8 mouse cellular contexts compared by ENCODE assay signal in genomic region chr12:99628421-99628820, GRCm38 (mm10).
DNase-seq lines count a peak whose midpoint lies in the region; ATAC-seq and TF ChIP-seq lines count a peak whose summit lies in the region.

No protein-coding gene starts in this region.

- H3K4me3 ChIP-seq in gastrocnemius, adult 2 months: peak overlapping the region; percentile 81
- no peak overlapping the region for H3K4me3 ChIP-seq in CH12.LX (replicated peaks in 1 of 3; ENCODE audit: low read depth in 2 of 3, low read length in 2 of 3, poor library complexity in 1 of 3)
- peak overlapping the region; percentile 74 for H3K4me3 ChIP-seq in forebrain, embryonic 16.5 days (replicated peaks; ENCODE audit: low read length)
- H3K4me3 ChIP-seq in liver, embryonic 14.5 days (ENCODE audit: insufficient read depth in 1 of 2, low read depth in 2 of 2, low read length in 2 of 2): no peak overlapping the region

- peak overlapping the region; percentile 83 for H3K27ac ChIP-seq in gastrocnemius, adult 2 months
- H3K27ac ChIP-seq in CH12.LX (ENCODE audit: insufficient read depth, low read depth): no peak overlapping the region
- no peak overlapping the region; the same call in 1 of the 2 replicates for H3K27ac ChIP-seq in forebrain, embryonic 16.5 days (ENCODE audit: low read length)
- no peak overlapping the region for H3K27ac ChIP-seq in liver, embryonic 14.5 days

- H3K4me1 ChIP-seq in CH12.LX (ENCODE audit: control insufficient read depth in 1 of 2, insufficient read depth in 2 of 2): peaks cover 6 to 48% of the 10 kb centered on the region in 2 experiments
- H3K4me1 ChIP-seq in forebrain, embryonic 16.5 days (replicated peaks; ENCODE audit: control insufficient read depth, insufficient read depth, low read length): peaks cover 11% of the 10 kb centered on the region
- no peaks in the 10 kb centered on the region for H3K4me1 ChIP-seq in liver, embryonic 14.5 days (replicated peaks; ENCODE audit: control insufficient read depth in 2 of 2, insufficient read depth in 2 of 2, low read length in 1 of 2)

- no peak for DNase-seq in gastrocnemius, adult 2 months
- no peak for DNase-seq in gastrocnemius, adult 18-20 months (ENCODE audit: low spot score)
- DNase-seq in CH12.LX (ENCODE audit: extremely low read depth): no peak
- DNase-seq in liver, embryonic 14.5 days (ENCODE audit: low read depth in 3 of 3, low spot score in 3 of 3): no peak
- no peak for DNase-seq in thymus, postnatal 10 days (ENCODE audit: low spot score in 2 of 2)
- no peak for DNase-seq in MN1 (ENCODE audit: low spot score)

- peak overlapping the region; percentile 45; the same call in 1 of the 2 replicates for H3K4me2 ChIP-seq in CH12.LX (ENCODE audit: insufficient read depth, low read depth, poor library complexity, severe bottlenecking)
- peak overlapping the region; percentile 82 for H3K4me2 ChIP-seq in forebrain, embryonic 16.5 days (ENCODE audit: low read length)
- H3K4me2 ChIP-seq in liver, embryonic 14.5 days (ENCODE audit: low read depth): peak overlapping the region; percentile 58

- no peak for TF ChIP-seq RAD21 in CH12.LX (IDR thresholded peaks at IDR 0.05; ENCODE audit: low read depth, low read length)

- H3K27me3 ChIP-seq in CH12.LX (replicated peaks): no peaks in the 10 kb centered on the region
- no peaks in the 10 kb centered on the region for H3K27me3 ChIP-seq in forebrain, embryonic 16.5 days (replicated peaks; ENCODE audit: control insufficient read depth, insufficient read depth, low read length)
- peaks cover 19% of the 10 kb centered on the region for H3K27me3 ChIP-seq in liver, embryonic 14.5 days (ENCODE audit: control insufficient read depth, insufficient read depth, low read length)

- no peaks in the 10 kb centered on the region for H3K9me3 ChIP-seq in CH12.LX (replicated peaks; ENCODE audit: low read length)
- H3K9me3 ChIP-seq in forebrain, embryonic 16.5 days (ENCODE audit: control insufficient read depth, low read length): no peaks in the 10 kb centered on the region
- no peaks in the 10 kb centered on the region for H3K9me3 ChIP-seq in liver, embryonic 14.5 days (ENCODE audit: control insufficient read depth, low read length)

- TF ChIP-seq CTCF in gastrocnemius, adult 2 months (IDR thresholded peaks at IDR 0.05): no peak
- no peak for TF ChIP-seq CTCF in CH12.LX (conservative IDR thresholded peaks at IDR 0.05 in 1 of 2, IDR thresholded peaks at IDR 0.05 in 1 of 2; ENCODE audit: low read depth in 2 of 2, low read length in 2 of 2)
- no peak for TF ChIP-seq CTCF in liver, embryonic 14.5 days (IDR thresholded peaks at IDR 0.05; ENCODE audit: low read depth)

- in situ Hi-C loops in CH12.LX (cut with MboI; ENCODE audit: low pct_ligation_motif_present, low pct_unique_long_range_greater_than_20kb, low sequenced_read_pairs): loop anchor here (5.0 to 25.0 kb wide), 2 partner anchors 66 to 541 kb away; partner anchors contain the start of gene Foxn3

- intact Hi-C loops in gastrocnemius, adult 2 months (cut with DNase I): loop anchor here (2.0 to 5.0 kb wide), 3 partner anchors 66 to 209 kb away; partner anchors contain the start of gene Foxn3

- TF ChIP-seq POLR2A in CH12.LX (IDR thresholded peaks at IDR 0.05; ENCODE audit: low read depth, low read length): no peak; the same call in 1 of the 2 replicates

- no peaks in the 10 kb centered on the region for H3K36me3 ChIP-seq in CH12.LX (replicated peaks in 1 of 2; ENCODE audit: control insufficient read depth in 1 of 2, insufficient read depth in 1 of 2, low read length in 1 of 2)
- H3K36me3 ChIP-seq in forebrain, embryonic 16.5 days (ENCODE audit: control insufficient read depth, insufficient read depth): no peaks in the 10 kb centered on the region
- H3K36me3 ChIP-seq in liver, embryonic 14.5 days (replicated peaks; ENCODE audit: control insufficient read depth, insufficient read depth, low read depth): no peaks in the 10 kb centered on the region

- no peak for ATAC-seq in forebrain, embryonic 16.5 days
- no peak for ATAC-seq in liver, embryonic 14.5 days (ENCODE audit: insufficient read depth)
- ATAC-seq in megakaryocyte progenitor cell, adult 5-6 weeks (replicated peaks; ENCODE audit: poor library complexity): no peak

- H3K9ac ChIP-seq in CH12.LX (ENCODE audit: insufficient read depth, low read depth): peak overlapping the region; percentile 59; the same call in 1 of the 2 replicates
- H3K9ac ChIP-seq in forebrain, embryonic 16.5 days (replicated peaks; ENCODE audit: low read depth, low read length): no peak overlapping the region
- H3K9ac ChIP-seq in liver, embryonic 14.5 days (replicated peaks): no peak overlapping the region

- 67% methylated on average over 3 of the region's 3 CpGs for WGBS in forebrain, embryonic 16.5 days
- WGBS in liver, embryonic 14.5 days (ENCODE audit: insufficient replicate concordance): 48% methylated on average over 3 of the region's 3 CpGs

- TF ChIP-seq EP300 in CH12.LX (IDR thresholded peaks at IDR 0.05; ENCODE audit: low read length): no peak
- TF ChIP-seq EP300 in liver, embryonic 14.5 days (IDR thresholded peaks at IDR 0.05; ENCODE audit: low read depth): no peak

- dilution Hi-C loops in CH12.LX (cut with MboI; ENCODE audit: extremely low pct_ligation_motif_present, extremely low pct_unique_long_range_greater_than_20kb, low sequenced_read_pairs): no loop called here

- no peaks in the 10 kb centered on the region for H3K79me2 ChIP-seq in CH12.LX (replicated peaks; ENCODE audit: control insufficient read depth, extremely low read depth, insufficient read depth, poor library complexity, severe bottlenecking)

TF ChIP-seq in CH12.LX, 34 proteins besides CTCF, POLR2A, EP300 and RAD21:
- TF ChIP-seq ZKSCAN1 (IDR thresholded peaks at IDR 0.05; ENCODE audit: borderline replicate concordance, low read depth, low read length): no peak

Comparison
In these comparisons a context has a peak if more than half of its experiments do, and no peak if none do; other contexts are left out.
1. H3K4me3 ChIP-seq: peak in gastrocnemius, adult 2 months (single experiment) and forebrain, embryonic 16.5 days (single experiment); none in CH12.LX (0 of 3) and liver, embryonic 14.5 days (0 of 2).
2. Peak in every context shown above with its lines, with median percentiles within 50 percentile points of each other: H3K4me2 ChIP-seq.